Mouse (Mus musculus): ENCODE results near the gene Nupl2. TPM values are rescaled to one million over a fixed set of nuclear protein-coding genes. Genes with fewer than 3 reads are reported as not detected.

Nupl2 gene
- 4.4 and 5.3 TPM in 2 replicates for polyA plus RNA-seq (2015; fragmentation: Nextera tagmentation; extraction: Ambion mirVana)

GRCm38 (mm10) chr5:24164789-24165445 lies at the start of gene Nupl2:
Gene Nupl2, plus strand, starts transcription at chr5:24164963.
- H3K27me3 ChIP-seq (ENCODE audit: insufficient read depth, low read length) = no peaks in the 10 kb centered on the region
- peak; percentile 96 for DNase-seq
- H3K4me3 ChIP-seq (ENCODE audit: low read depth, low read length) = peak within 1 kb of the TSS; percentile 73
- WGBS (ENCODE audit: insufficient replicate concordance) = under 1% methylated on average over 43 of the region's 52 CpGs
- H3K4me2 ChIP-seq (ENCODE audit: low read depth, low read length) = peak within 1 kb of the TSS; percentile 87
- TF ChIP-seq EP300 (IDR thresholded peaks at IDR 0.05; ENCODE audit: low read depth) (no peak), CTCF (IDR thresholded peaks at IDR 0.05; ENCODE audit: low read depth) (no peak)
- ATAC-seq = peak; percentile 99
- peak within 1 kb of the TSS; percentile 97 for H3K9ac ChIP-seq (replicated peaks)
- H3K27ac ChIP-seq (ENCODE audit: low read depth) = peak within 1 kb of the TSS; percentile 69
- peaks cover 10% of the 10 kb centered on the region for H3K4me1 ChIP-seq (ENCODE audit: insufficient read depth)
- no peaks in the 10 kb centered on the region for H3K9me3 ChIP-seq (ENCODE audit: low read length)
- peaks cover 10% of the 10 kb centered on the region for H3K36me3 ChIP-seq (replicated peaks; ENCODE audit: insufficient read depth, low read length)

- whole genome bisulfite sequencing (ENCODE audit: insufficient replicate concordance) = 94% methylated on average over 2 of the region's 2 CpGs
These were observed 42.5 kb upstream of the Nupl2 start for GRCm38 (mm10) chr5:24122221-24122620.

DNA sequence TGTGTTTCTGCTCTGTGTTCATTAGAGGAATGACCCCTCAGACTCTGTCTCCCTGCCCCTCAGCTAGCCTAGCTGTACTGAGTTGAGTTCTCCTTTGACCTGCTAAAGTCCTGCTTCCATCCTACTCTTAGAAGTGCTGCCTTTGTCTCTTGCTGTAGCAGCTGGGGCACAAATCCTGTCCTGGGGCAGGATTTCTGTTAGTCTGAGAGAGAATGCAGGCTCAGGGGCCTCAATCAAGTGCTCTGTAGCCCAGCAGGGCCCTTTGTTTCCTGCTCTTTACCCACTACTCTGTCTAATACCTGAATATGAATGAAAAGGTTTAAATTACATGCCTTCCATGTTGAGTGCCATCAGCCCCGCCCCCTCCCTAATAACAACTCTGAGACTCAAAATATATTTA lies 40.6 kb upstream of the Nupl2 start:
- no peak for DNase-seq
- WGBS (ENCODE audit: insufficient replicate concordance) = 81% methylated on average over 1 of the region's 1 CpGs
- no peak overlapping the region for H3K4me3 ChIP-seq (ENCODE audit: low read depth, low read length)
- H3K27ac ChIP-seq (ENCODE audit: low read depth) = no peak overlapping the region
- H3K27me3 ChIP-seq (ENCODE audit: insufficient read depth, low read length) = no peaks in the 10 kb centered on the region
- H3K4me2 ChIP-seq (ENCODE audit: low read depth, low read length) = no peak overlapping the region
- TF ChIP-seq CTCF (IDR thresholded peaks at IDR 0.05; ENCODE audit: low read depth) = no peak
- TF ChIP-seq EP300 (IDR thresholded peaks at IDR 0.05; ENCODE audit: low read depth) = no peak
- no peaks in the 10 kb centered on the region for H3K4me1 ChIP-seq (ENCODE audit: insufficient read depth)
- no peak for ATAC-seq
- H3K9me3 ChIP-seq (ENCODE audit: low read length) = no peaks in the 10 kb centered on the region
- no peaks in the 10 kb centered on the region for H3K36me3 ChIP-seq (replicated peaks; ENCODE audit: insufficient read depth, low read length)
- H3K9ac ChIP-seq (replicated peaks) = no peak overlapping the region

More at GRCm38 (mm10) chr5:24122221-24122620, 42.5 kb upstream of the Nupl2 start:
- ATAC-seq (no peak), DNase-seq (no peak)
- H3K4me3 ChIP-seq (ENCODE audit: low read depth, low read length) = no peak overlapping the region
- H3K4me2 ChIP-seq (ENCODE audit: low read depth, low read length) = no peak overlapping the region
- no peak overlapping the region for H3K9ac ChIP-seq (replicated peaks)
- H3K36me3 ChIP-seq (replicated peaks; ENCODE audit: insufficient read depth, low read length) = no peaks in the 10 kb centered on the region
- H3K4me1 ChIP-seq (ENCODE audit: insufficient read depth) = no peaks in the 10 kb centered on the region
- TF ChIP-seq EP300 (IDR thresholded peaks at IDR 0.05; ENCODE audit: low read depth) (no peak), CTCF (IDR thresholded peaks at IDR 0.05; ENCODE audit: low read depth) (no peak)
- H3K9me3 ChIP-seq (ENCODE audit: low read length) = no peaks in the 10 kb centered on the region
- no peak overlapping the region for H3K27ac ChIP-seq (ENCODE audit: low read depth)
- H3K27me3 ChIP-seq (ENCODE audit: insufficient read depth, low read length) = no peaks in the 10 kb centered on the region

- no peak overlapping the region for H3K27ac ChIP-seq (ENCODE audit: low read depth)
- TF ChIP-seq CTCF (IDR thresholded peaks at IDR 0.05; ENCODE audit: low read depth) (no peak), EP300 (IDR thresholded peaks at IDR 0.05; ENCODE audit: low read depth) (no peak)
- no peak overlapping the region for H3K4me3 ChIP-seq (ENCODE audit: low read depth, low read length)
- no peaks in the 10 kb centered on the region for H3K9me3 ChIP-seq (ENCODE audit: low read length)
- no peaks in the 10 kb centered on the region for H3K27me3 ChIP-seq (ENCODE audit: insufficient read depth, low read length)
- H3K4me2 ChIP-seq (ENCODE audit: low read depth, low read length) = no peak overlapping the region
- H3K4me1 ChIP-seq (ENCODE audit: insufficient read depth) = no peaks in the 10 kb centered on the region
- no peak overlapping the region for H3K9ac ChIP-seq (replicated peaks)
- WGBS (ENCODE audit: insufficient replicate concordance) = 91% methylated on average over 3 of the region's 3 CpGs
- H3K36me3 ChIP-seq (replicated peaks; ENCODE audit: insufficient read depth, low read length) = no peaks in the 10 kb centered on the region
- no peak for ATAC-seq
- no peak for DNase-seq
These were observed 40.0 kb upstream of the Nupl2 start for GRCm38 (mm10) chr5:24124579-24125276.

DNA sequence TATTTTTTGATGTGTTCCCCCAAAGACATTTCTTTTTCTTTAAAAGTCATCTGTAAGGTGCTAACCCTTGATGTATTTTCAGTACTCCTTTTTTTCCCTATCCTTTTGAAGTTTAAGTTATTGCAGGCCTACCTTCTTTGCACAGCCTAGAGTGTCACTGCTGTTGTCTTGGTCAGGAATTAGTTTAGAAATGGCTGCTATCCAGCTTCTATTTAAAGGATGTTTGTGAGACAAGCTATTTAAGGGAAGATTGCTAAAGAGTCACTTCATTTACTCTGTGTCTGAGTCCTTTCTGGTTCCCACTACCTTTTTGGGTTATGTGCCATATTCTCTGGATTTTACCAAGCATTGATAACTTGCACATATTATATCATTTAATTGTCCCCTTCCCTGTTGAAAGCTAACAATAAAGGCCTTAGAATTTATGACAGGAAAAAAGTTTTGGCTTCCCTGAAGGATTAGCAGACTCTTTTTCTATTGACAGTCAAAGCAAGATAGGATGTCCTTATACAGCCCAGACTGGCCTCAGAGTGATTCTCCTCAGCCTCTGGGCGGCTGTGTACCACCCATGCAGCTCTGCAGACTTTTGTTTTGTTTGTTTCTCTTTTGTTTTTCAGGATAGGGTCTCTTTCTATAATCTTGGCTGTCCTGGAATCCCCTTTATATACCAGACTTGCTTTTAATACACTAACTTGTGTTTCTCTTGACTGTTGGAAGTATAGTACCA lies 38.7 kb upstream of the Nupl2 start:
- H3K4me1 ChIP-seq (ENCODE audit: insufficient read depth) = no peaks in the 10 kb centered on the region
- WGBS (ENCODE audit: insufficient replicate concordance) = 78% methylated on average over 1 of the region's 1 CpGs
- TF ChIP-seq EP300 (IDR thresholded peaks at IDR 0.05; ENCODE audit: low read depth) = no peak
- TF ChIP-seq CTCF (IDR thresholded peaks at IDR 0.05; ENCODE audit: low read depth) = no peak
- no peak for DNase-seq
- H3K4me3 ChIP-seq (ENCODE audit: low read depth, low read length) = no peak overlapping the region
- no peaks in the 10 kb centered on the region for H3K9me3 ChIP-seq (ENCODE audit: low read length)
- ATAC-seq = no peak
- H3K36me3 ChIP-seq (replicated peaks; ENCODE audit: insufficient read depth, low read length) = peaks cover 3% of the 10 kb centered on the region; the same call in 1 of the 2 replicates
- H3K9ac ChIP-seq (replicated peaks) = no peak overlapping the region
- H3K4me2 ChIP-seq (ENCODE audit: low read depth, low read length) = no peak overlapping the region
- no peak overlapping the region for H3K27ac ChIP-seq (ENCODE audit: low read depth)
- H3K27me3 ChIP-seq (ENCODE audit: insufficient read depth, low read length) = no peaks in the 10 kb centered on the region

DNA sequence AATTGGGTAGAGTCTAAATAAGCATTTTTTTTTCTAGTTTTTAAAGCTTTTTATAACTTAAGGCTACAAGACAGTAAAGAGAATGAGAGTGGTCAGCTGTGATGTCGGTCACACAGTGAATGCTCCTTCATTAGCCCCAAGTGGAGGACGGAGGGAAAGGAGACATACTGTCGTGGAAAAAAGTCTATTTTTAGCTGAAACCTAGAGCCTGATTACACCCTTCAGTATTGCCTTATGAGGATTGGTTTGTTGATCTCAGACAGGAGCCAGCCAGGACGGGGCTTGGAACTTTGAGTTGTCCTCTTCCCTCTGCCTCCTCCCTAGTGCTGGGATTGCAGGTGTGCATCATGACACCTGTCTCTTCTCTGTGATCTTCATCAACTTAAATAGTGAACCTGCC lies 37.8 kb upstream of the Nupl2 start:
- Histone ChIP-seq H3K27ac (ENCODE audit: low read depth) (no peak overlapping the region), H3K4me1 (ENCODE audit: insufficient read depth) (no peaks in the 10 kb centered on the region), H3K27me3 (ENCODE audit: insufficient read depth, low read length) (no peaks in the 10 kb centered on the region), H3K36me3 (replicated peaks; ENCODE audit: insufficient read depth, low read length) (peaks cover 3% of the 10 kb centered on the region; the same call in 1 of the 2 replicates), H3K4me3 (ENCODE audit: low read depth, low read length) (no peak overlapping the region), H3K9me3 (ENCODE audit: low read length) (no peaks in the 10 kb centered on the region), H3K4me2 (ENCODE audit: low read depth, low read length) (no peak overlapping the region), H3K9ac (replicated peaks) (no peak overlapping the region)
- ATAC-seq (no peak), DNase-seq (no peak)
- 84% methylated on average over 4 of the region's 4 CpGs for WGBS (ENCODE audit: insufficient replicate concordance)
- TF ChIP-seq EP300 (IDR thresholded peaks at IDR 0.05; ENCODE audit: low read depth) (no peak), CTCF (IDR thresholded peaks at IDR 0.05; ENCODE audit: low read depth) (no peak)
